Mouse (Mus musculus) cortical plate, adult 2 months (tissue): ENCODE measurements at regions not wholly inside any gene's neighbourhood (a gene's known extent, or its start where the extent isn't known, plus 50 kb on each side); places are given as distances from the start of the nearest gene placed in this dataset.

Source experiments
- CTCF ChIP-seq: fragments of 200-500 bp; IDR thresholded peaks from 2 replicates; pipeline ENCODE4 v1.5.1; 2011; ENCODE audit warnings: mild to moderate bottlenecking, control low read depth, low read length; ENCODE audit not compliant: insufficient read depth; ENCODE audit errors: extremely low read depth
- POLR2A ChIP-seq: fragments of 200-500 bp; IDR thresholded peaks from 2 replicates; pipeline ENCODE4 v1.6.1; 2011; ENCODE audit warnings: mild to moderate bottlenecking, low read length, control low read depth; ENCODE audit not compliant: insufficient read depth; ENCODE audit errors: extremely low read depth

- no peak for TF ChIP-seq CTCF
- TF ChIP-seq POLR2A: no peak
Measured at GRCm38 (mm10) chr4:12792764-12793422, 621.1 kb upstream of the Fam92a start.
